Mouse (Mus musculus) CH12.LX (cell line): ENCODE measurements around the gene Polr2l.

Experiments
- BHLHE40 ChIP-seq: IDR thresholded peaks from 2 replicates; pipeline ENCODE4 v1.6.1; 2011; ENCODE audit warnings: mild to moderate bottlenecking, low read depth, low read length, improper control_type of control experiment
- CTCF ChIP-seq, 2 experiments: IDR thresholded peaks in 1 of 2; conservative IDR thresholded peaks in 1 of 2; 2 replicates each; pipeline ENCODE4 v1.5.1; 2011 to 2012; ENCODE audit warnings: low read depth in 2 of 2, low read length in 2 of 2, improper control_type of control experiment in 1 of 2, inconsistent platforms in 1 of 2, mild to moderate bottlenecking in 1 of 2, moderate library complexity in 1 of 2
- EP300 ChIP-seq: IDR thresholded peaks from 2 replicates; pipeline ENCODE4 v1.6.1; 2011; ENCODE audit warnings: low read length, improper control_type of control experiment
- HCFC1 ChIP-seq: IDR thresholded peaks from 2 replicates; pipeline ENCODE4 v1.6.1; 2012; ENCODE audit warnings: low read depth, mild to moderate bottlenecking, inconsistent platforms, low read length, improper control_type of control experiment
- IRF4 ChIP-seq: IDR thresholded peaks from 2 replicates; pipeline ENCODE4 v1.6.1; 2014; ENCODE audit warnings: low read depth, mild to moderate bottlenecking, inconsistent platforms, low read length, improper control_type of control experiment
- MAX ChIP-seq: IDR thresholded peaks from 2 replicates; pipeline ENCODE4 v1.6.1; 2011; ENCODE audit warnings: low read length, improper control_type of control experiment
- NELFE ChIP-seq: IDR thresholded peaks from 2 replicates; pipeline ENCODE4 v1.6.1; 2011; ENCODE audit warnings: low read depth, low read length, improper control_type of control experiment
- POLR2A ChIP-seq: IDR thresholded peaks from 2 replicates; pipeline ENCODE4 v1.6.1; 2011; ENCODE audit warnings: low read depth, mild to moderate bottlenecking, improper control_type of control experiment, low read length
- ZKSCAN1 ChIP-seq: IDR thresholded peaks from 2 replicates; pipeline ENCODE4 v1.6.1; 2012; ENCODE audit warnings: low read depth, inconsistent platforms, low read length, improper control_type of control experiment, borderline replicate concordance

- no peak for TF ChIP-seq CTCF (conservative IDR thresholded peaks at IDR 0.05 in 1 of 2, IDR thresholded peaks at IDR 0.05 in 1 of 2; ENCODE audit: low read depth in 2 of 2, low read length in 2 of 2)
- no peak for TF ChIP-seq MAX
- TF ChIP-seq NELFE: no peak
- TF ChIP-seq BHLHE40: no peak
- TF ChIP-seq ZKSCAN1: no peak
- TF ChIP-seq EP300: no peak
- TF ChIP-seq HCFC1: no peak
- TF ChIP-seq POLR2A: no peak
- no peak for TF ChIP-seq IRF4
Measured at GRCm38 (mm10) chr7:141510681-141511191, 35.8 kb upstream of the Polr2l start.
